Mouse (Mus musculus) small intestine, adult 2 months (tissue): Measurements from ENCODE around the gene Stxbp6.

Source experiments
- CTCF ChIP-seq: fragments of 200-500 bp; IDR thresholded peaks from 2 replicates; pipeline ENCODE4 v1.5.1; 2012; ENCODE audit warnings: low read depth, mild to moderate bottlenecking, control low read depth, inconsistent platforms, low read length, moderate library complexity, mixed read lengths; ENCODE audit not compliant: insufficient replicate concordance, insufficient read length; ENCODE audit errors: extremely low read depth
- POLR2A ChIP-seq: fragments of 200-500 bp; IDR thresholded peaks from 2 replicates; pipeline ENCODE4 v1.6.1; 2012; ENCODE audit warnings: low read depth, mild to moderate bottlenecking, control low read depth, inconsistent platforms, low read length, moderate library complexity

- TF ChIP-seq CTCF (no peak), POLR2A (no peak)
Measured at GRCm38 (mm10) chr12:45081617-45082016, 7.1 kb upstream of the Stxbp6 start.
